Mouse (Mus musculus) neural tube, embryonic 12.5 days (tissue): ENCODE data around the gene Gm128. TPM values are rescaled to one million over a fixed set of nuclear protein-coding genes. Genes with fewer than 3 reads are reported as not detected.

ENCODE experiments used
- ATAC-seq: fragments of 200-750 bp; cut with Nextera tagmentation; 2 replicates; pipeline ENCODE4 v1.8.0; 2017; ENCODE audit warnings: low read depth, mild to moderate bottlenecking, moderate TSS enrichment, moderate library complexity; ENCODE audit not compliant: low FRiP score
- H3K27ac ChIP-seq: fragments of 300-500 bp; sonication (generic); 2 replicates; pipeline ENCODE4 v1.5.1; 2016
- H3K27me3 ChIP-seq: fragments of 300-500 bp; sonication (generic); replicated peaks from 2 replicates; pipeline ENCODE4 v1.6.1; 2016; ENCODE audit warnings: mild to moderate bottlenecking
- H3K36me3 ChIP-seq: fragments of 300-500 bp; sonication (generic); 2 replicates; pipeline ENCODE4 v1.6.1; 2016; ENCODE audit warnings: mild to moderate bottlenecking
- H3K4me1 ChIP-seq: fragments of 300-500 bp; sonication (generic); 2 replicates; pipeline ENCODE4 v1.6.1; 2016
- H3K4me2 ChIP-seq: fragments of 300-500 bp; sonication (generic); replicated peaks from 2 replicates; pipeline ENCODE4 v1.6.1; 2016; ENCODE audit warnings: mild to moderate bottlenecking
- H3K4me3 ChIP-seq: fragments of 300-500 bp; sonication (generic); 2 replicates; pipeline ENCODE4 v1.5.1; 2016
- H3K9ac ChIP-seq: fragments of 300-500 bp; sonication (generic); 2 replicates; pipeline ENCODE4 v1.6.1; 2016; ENCODE audit warnings: mild to moderate bottlenecking
- H3K9me3 ChIP-seq: fragments of 300-500 bp; sonication (generic); 2 replicates; pipeline ENCODE4 v1.6.1; 2016; ENCODE audit warnings: mild to moderate bottlenecking
- WGBS: fragments of 180-500 bp; shearing (Covaris S2); methylation state at CpG from one replicate; pipeline ENCODE4 v1.1.7; 2016; 5-methylcytosine and 5-hydroxymethylcytosine counted together
- polyA plus RNA-seq: library from polyadenylated mRNA; unstranded; fragments of >200 nt; fragmentation: Nextera tagmentation; extraction: Ambion mirVana; gene quantifications from 2 replicates; pipeline ENCODE4 v1.2.1, GENCODE M21; 2016

The Gm128 gene
- polyA plus RNA-seq, 1 experiment from 2014 or later: 0.28 TPM

- Histone ChIP-seq H3K4me1 (no peaks in the 10 kb centered on the region), H3K4me3 (no peak overlapping the region), H3K9ac (no peak overlapping the region), H3K4me2 (no peak overlapping the region), H3K27ac (no peak overlapping the region), H3K9me3 (no peaks in the 10 kb centered on the region), H3K36me3 (peaks cover 66% of the 10 kb centered on the region), H3K27me3 (no peaks in the 10 kb centered on the region)
- 95% methylated on average over 1 of the region's 1 CpGs for WGBS
- no peak for ATAC-seq
Measured at GRCm38 (mm10) chr3:95264724-95265123, 23.3 kb upstream of the Gm128 start.

DNA sequence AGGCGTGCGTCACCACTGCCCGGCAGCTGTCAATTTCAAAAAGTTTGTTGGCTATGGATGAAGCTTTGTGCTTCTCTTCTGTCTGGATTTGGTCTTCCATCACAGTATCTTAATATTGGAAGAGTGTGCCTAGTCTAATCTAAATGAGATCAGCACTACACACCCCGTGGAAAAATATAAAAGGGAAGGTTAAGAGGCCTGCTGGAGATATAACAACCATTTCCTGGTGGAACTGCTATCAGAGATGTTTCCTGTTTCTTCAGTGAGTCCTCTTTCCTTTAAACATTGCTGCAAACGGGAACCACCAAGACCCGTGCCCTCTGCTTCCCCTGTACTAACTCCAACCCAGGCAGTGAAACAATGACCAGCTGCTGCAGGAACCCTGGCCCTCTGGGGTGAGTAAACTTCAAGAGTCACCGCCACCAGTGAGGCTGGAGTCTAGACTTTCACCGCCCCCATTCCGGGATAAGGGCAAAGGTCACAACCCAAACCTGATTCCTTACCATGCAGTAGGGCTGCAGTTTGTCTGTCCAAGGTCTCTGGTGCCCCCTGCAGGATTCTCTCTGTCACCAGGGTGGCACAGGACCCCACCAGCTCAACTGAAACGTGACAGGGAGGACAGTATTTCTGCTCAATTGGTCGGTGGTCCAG lies 21.8 kb upstream of the Gm128 start:
- Histone ChIP-seq H3K27ac (no peak overlapping the region), H3K4me3 (no peak overlapping the region), H3K4me2 (no peak overlapping the region), H3K9me3 (no peaks in the 10 kb centered on the region), H3K36me3 (peaks cover 66% of the 10 kb centered on the region), H3K27me3 (no peaks in the 10 kb centered on the region), H3K9ac (no peak overlapping the region), H3K4me1 (no peaks in the 10 kb centered on the region)
- 50% methylated on average over 11 of the region's 11 CpGs for WGBS
- no peak for ATAC-seq

DNA sequence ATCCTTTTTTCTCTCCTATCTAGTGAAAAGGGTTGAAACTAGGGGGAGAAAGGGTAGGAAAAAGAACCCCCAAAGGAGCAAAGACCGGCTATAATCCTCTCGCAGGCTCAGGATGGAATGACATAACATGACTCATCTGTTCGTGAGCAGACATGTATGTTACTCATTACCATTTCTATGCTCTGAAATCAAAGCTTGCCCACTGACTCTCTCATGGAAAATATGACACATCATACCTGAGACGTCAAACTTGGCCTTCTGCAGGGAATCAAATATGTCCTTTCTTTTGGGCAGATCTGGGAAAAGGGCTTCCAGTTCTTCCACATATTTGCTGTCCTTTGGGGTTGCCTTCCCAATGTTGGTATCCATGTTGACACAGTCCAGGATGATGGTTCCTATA lies 20.6 kb upstream of the Gm128 start:
- H3K9ac ChIP-seq: no peak overlapping the region
- no peak for ATAC-seq
- H3K9me3 ChIP-seq: no peaks in the 10 kb centered on the region
- H3K4me3 ChIP-seq: no peak overlapping the region
- H3K4me1 ChIP-seq: no peaks in the 10 kb centered on the region
- no peaks in the 10 kb centered on the region for H3K27me3 ChIP-seq
- 94% methylated on average over 4 of the region's 4 CpGs for WGBS
- H3K27ac ChIP-seq: no peak overlapping the region
- H3K36me3 ChIP-seq: peaks cover 65% of the 10 kb centered on the region
- no peak overlapping the region for H3K4me2 ChIP-seq

GRCm38 (mm10) chr3:95256931-95257330 lies 15.5 kb upstream of the Gm128 start:
- H3K36me3 ChIP-seq: peaks cover 77% of the 10 kb centered on the region

GRCm38 (mm10) chr3:95250783-95251424 lies 9.5 kb upstream of the Gm128 start, which contains the start of gene Bnipl:
Gene Bnipl, minus strand, starts transcription at chr3:95251193.
- Histone ChIP-seq H3K36me3 (peaks cover 29% of the 10 kb centered on the region), H3K9me3 (no peaks in the 10 kb centered on the region), H3K27ac (no peak within 1 kb of the TSS), H3K4me3 (no peak within 1 kb of the TSS), H3K27me3 (no peaks in the 10 kb centered on the region), H3K4me1 (no peaks in the 10 kb centered on the region), H3K9ac (no peak within 1 kb of the TSS), H3K4me2 (no peak within 1 kb of the TSS)
- ATAC-seq: no peak
- WGBS: 53% methylated on average over 7 of the region's 7 CpGs

More at GRCm38 (mm10) chr3:95256931-95257330, 15.5 kb upstream of the Gm128 start:
- Histone ChIP-seq H3K4me2 (no peak overlapping the region), H3K9ac (no peak overlapping the region), H3K27me3 (no peaks in the 10 kb centered on the region), H3K9me3 (no peaks in the 10 kb centered on the region), H3K4me1 (no peaks in the 10 kb centered on the region), H3K4me3 (no peak overlapping the region), H3K27ac (no peak overlapping the region)
- 79% methylated on average over 5 of the region's 5 CpGs for WGBS
- ATAC-seq: no peak

DNA sequence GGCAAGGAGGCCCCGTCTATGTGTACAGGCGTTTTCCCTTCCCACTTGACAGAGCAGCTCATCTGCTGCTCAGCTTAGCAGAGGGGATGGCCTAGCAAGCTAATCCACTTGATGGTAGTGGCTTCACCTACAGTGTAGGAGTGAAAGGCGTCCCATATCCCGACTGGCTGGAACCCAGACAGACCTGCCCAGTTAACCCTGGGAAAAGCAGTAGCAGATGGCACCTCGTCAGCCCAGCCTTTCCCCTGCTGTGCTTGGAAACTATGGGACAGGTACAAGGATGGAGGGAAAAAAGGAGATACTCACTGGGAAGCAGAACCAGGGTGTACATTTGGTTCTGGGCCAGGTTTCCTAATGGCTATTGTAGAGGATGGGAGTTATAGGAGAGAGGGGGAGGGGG lies 9.0 kb upstream of the Gm128 start:
- Histone ChIP-seq H3K4me1 (no peaks in the 10 kb centered on the region), H3K9ac (no peak overlapping the region), H3K4me2 (no peak overlapping the region), H3K4me3 (no peak overlapping the region), H3K27ac (no peak overlapping the region), H3K9me3 (no peaks in the 10 kb centered on the region), H3K27me3 (no peaks in the 10 kb centered on the region), H3K36me3 (peaks cover 27% of the 10 kb centered on the region)
- 90% methylated on average over 5 of the region's 5 CpGs for WGBS
- no peak for ATAC-seq

GRCm38 (mm10) chr3:95247660-95248336 lies 6.4 kb upstream of the Gm128 start:
- H3K27ac ChIP-seq: no peak overlapping the region
- no peaks in the 10 kb centered on the region for H3K27me3 ChIP-seq
- WGBS: 81% methylated on average over 1 of the region's 1 CpGs
- no peak overlapping the region for H3K4me2 ChIP-seq
- peaks cover 9% of the 10 kb centered on the region; the same call in 1 of the 2 replicates for H3K36me3 ChIP-seq
- H3K9ac ChIP-seq: no peak overlapping the region
- no peaks in the 10 kb centered on the region for H3K4me1 ChIP-seq
- no peak for ATAC-seq
- H3K9me3 ChIP-seq: no peaks in the 10 kb centered on the region
- H3K4me3 ChIP-seq: no peak overlapping the region

GRCm38 (mm10) chr3:95246465-95247231 lies 5.2 kb upstream of the Gm128 start:
- Histone ChIP-seq H3K36me3 (peaks cover 8% of the 10 kb centered on the region; the same call in 1 of the 2 replicates), H3K9ac (no peak overlapping the region), H3K4me2 (no peak overlapping the region), H3K9me3 (no peaks in the 10 kb centered on the region), H3K27ac (no peak overlapping the region), H3K4me3 (no peak overlapping the region), H3K27me3 (no peaks in the 10 kb centered on the region), H3K4me1 (no peaks in the 10 kb centered on the region)
- ATAC-seq: no peak
- 88% methylated on average over 5 of the region's 5 CpGs for WGBS

GRCm38 (mm10) chr3:95243086-95243485 lies 1.7 kb upstream of the Gm128 start:
- H3K4me3 ChIP-seq: no peak overlapping the region
- no peak overlapping the region for H3K27ac ChIP-seq
- H3K36me3 ChIP-seq: peaks cover 16% of the 10 kb centered on the region; the same call in 1 of the 2 replicates
- no peak overlapping the region for H3K4me2 ChIP-seq
- no peaks in the 10 kb centered on the region for H3K27me3 ChIP-seq
- no peak for ATAC-seq
- H3K4me1 ChIP-seq: no peaks in the 10 kb centered on the region
- no peak overlapping the region for H3K9ac ChIP-seq
- H3K9me3 ChIP-seq: no peaks in the 10 kb centered on the region
- WGBS: 81% methylated on average over 2 of the region's 2 CpGs

GRCm38 (mm10) chr3:95240900-95241299 lies 498 bp downstream of the Gm128 start:
- peaks cover 32% of the 10 kb centered on the region for H3K36me3 ChIP-seq
- WGBS: 35% methylated on average over 17 of the region's 17 CpGs
- H3K27ac ChIP-seq: no peak overlapping the region
- no peaks in the 10 kb centered on the region for H3K9me3 ChIP-seq
- no peaks in the 10 kb centered on the region for H3K27me3 ChIP-seq
- H3K9ac ChIP-seq: no peak overlapping the region
- no peak for ATAC-seq
- H3K4me1 ChIP-seq: no peaks in the 10 kb centered on the region
- H3K4me3 ChIP-seq: no peak overlapping the region
- H3K4me2 ChIP-seq: no peak overlapping the region

DNA sequence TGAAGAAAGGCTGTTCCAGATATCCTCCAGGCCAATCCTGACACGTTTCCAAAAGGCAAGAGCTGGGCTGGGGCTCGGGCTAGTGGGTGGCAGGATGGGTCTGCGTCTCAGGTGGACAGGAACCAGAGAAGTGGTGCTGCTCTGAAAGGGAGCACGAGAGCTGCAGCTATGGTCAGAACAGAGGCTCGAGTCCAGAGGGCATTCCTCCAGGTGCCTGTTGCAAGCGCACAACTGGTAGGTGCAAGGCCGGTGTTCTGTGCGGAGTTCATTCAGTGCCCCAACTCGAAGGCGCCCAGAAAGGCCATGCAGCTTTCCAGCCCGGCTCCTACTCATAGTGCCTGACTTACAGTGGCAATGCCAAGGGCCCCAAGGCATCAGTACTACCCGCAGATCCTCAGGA lies 1.4 kb downstream of the Gm128 start:
- ATAC-seq: no peak
- Histone ChIP-seq H3K27ac (no peak overlapping the region), H3K4me1 (no peaks in the 10 kb centered on the region), H3K4me3 (no peak overlapping the region), H3K9ac (no peak overlapping the region), H3K27me3 (no peaks in the 10 kb centered on the region), H3K9me3 (no peaks in the 10 kb centered on the region), H3K4me2 (no peak overlapping the region), H3K36me3 (peaks cover 34% of the 10 kb centered on the region)
- 90% methylated on average over 12 of the region's 12 CpGs for WGBS

- Histone ChIP-seq H3K9ac (no peak overlapping the region), H3K27ac (no peak overlapping the region), H3K27me3 (no peaks in the 10 kb centered on the region), H3K4me1 (no peaks in the 10 kb centered on the region), H3K4me3 (no peak overlapping the region), H3K36me3 (peaks cover 43% of the 10 kb centered on the region), H3K4me2 (no peak overlapping the region), H3K9me3 (no peaks in the 10 kb centered on the region)
- no peak for ATAC-seq
- WGBS: 92% methylated on average over 6 of the region's 6 CpGs
Measured at GRCm38 (mm10) chr3:95239022-95239421, 2.4 kb downstream of the Gm128 start.
